Mouse (Mus musculus): ENCODE data around the gene Ggact. TPM values are rescaled to one million over a fixed set of nuclear protein-coding genes. Genes with fewer than 3 reads are reported as not detected.

Gene Ggact
- polyA plus RNA-seq, 1 experiment from 2014 or later = 4.3 TPM

GRCm38 (mm10) chr14:122888480-122888872, 25.1 kb downstream of the Ggact start:
- 94% methylated on average over 1 of the region's 1 CpGs for WGBS
- no peak for DNase-seq (ENCODE audit: low spot score)
- Histone ChIP-seq H3K27ac (no peak overlapping the region), H3K4me1 (replicated peaks) (peaks cover 9% of the 10 kb centered on the region), H3K27me3 (ENCODE audit: insufficient read depth, poor library complexity, severe bottlenecking) (no peaks in the 10 kb centered on the region), H3K4me3 (no peak overlapping the region), H3K9me3 (no peaks in the 10 kb centered on the region), H3K36me3 (0 out of 2 replicates have a peak, but pooled peaks cover 3% of the 10 kb centered on the region)

GRCm38 (mm10) chr14:122887702-122888479, 25.7 kb downstream of the Ggact start:
- 89% methylated on average over 3 of the region's 3 CpGs for WGBS
- no peak overlapping the region for H3K27ac ChIP-seq
- H3K4me1 ChIP-seq (replicated peaks) = peaks cover 15% of the 10 kb centered on the region
- DNase-seq (ENCODE audit: low spot score) = no peak
- no peaks in the 10 kb centered on the region for H3K9me3 ChIP-seq
- no peaks in the 10 kb centered on the region for H3K27me3 ChIP-seq (ENCODE audit: insufficient read depth, poor library complexity, severe bottlenecking)
- no peak overlapping the region for H3K4me3 ChIP-seq
- H3K36me3 ChIP-seq = 0 out of 2 replicates have a peak, but pooled peaks cover 3% of the 10 kb centered on the region

DNA sequence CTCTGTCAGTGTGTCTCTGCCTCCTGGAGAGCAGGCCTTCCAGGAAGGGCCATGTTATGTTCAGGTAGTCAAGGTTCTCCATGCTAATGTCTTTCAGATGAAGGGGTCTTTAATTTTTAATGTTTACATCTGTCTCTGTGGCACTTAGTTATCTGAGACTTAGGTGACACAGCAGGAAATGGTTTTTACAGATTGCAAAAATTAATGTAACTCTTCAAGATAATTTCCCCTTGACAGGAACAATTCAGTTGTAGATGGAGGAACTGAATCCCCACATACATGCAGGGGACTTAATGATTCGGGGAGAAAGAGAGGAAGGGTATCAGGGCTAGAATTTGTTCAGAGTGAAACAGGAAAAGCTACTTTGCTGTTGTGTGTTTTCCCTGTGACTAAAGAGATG, 26.3 kb downstream of the Ggact start:
- 0 out of 2 replicates have a peak, but pooled peaks cover 3% of the 10 kb centered on the region for H3K36me3 ChIP-seq
- no peak overlapping the region for H3K4me3 ChIP-seq
- no peaks in the 10 kb centered on the region for H3K9me3 ChIP-seq
- H3K4me1 ChIP-seq (replicated peaks) = peaks cover 21% of the 10 kb centered on the region
- 76% methylated on average over 1 of the region's 1 CpGs for WGBS
- no peak overlapping the region for H3K27ac ChIP-seq
- H3K27me3 ChIP-seq (ENCODE audit: insufficient read depth, poor library complexity, severe bottlenecking) = no peaks in the 10 kb centered on the region
- no peak for DNase-seq (ENCODE audit: low spot score)

- WGBS = 90% methylated on average over 7 of the region's 7 CpGs
- Histone ChIP-seq H3K36me3 (no peaks in the 10 kb centered on the region), H3K9me3 (no peaks in the 10 kb centered on the region), H3K4me3 (no peak overlapping the region), H3K27ac (no peak overlapping the region), H3K27me3 (ENCODE audit: insufficient read depth, poor library complexity, severe bottlenecking) (no peaks in the 10 kb centered on the region), H3K4me1 (replicated peaks) (peaks cover 32% of the 10 kb centered on the region)
- no peak for DNase-seq (ENCODE audit: low spot score)
Measured at GRCm38 (mm10) chr14:122885893-122886292, 27.7 kb downstream of the Ggact start.

- H3K27me3 ChIP-seq (ENCODE audit: insufficient read depth, poor library complexity, severe bottlenecking) = no peaks in the 10 kb centered on the region
- peaks cover 35% of the 10 kb centered on the region for H3K4me1 ChIP-seq (replicated peaks)
- DNase-seq (ENCODE audit: low spot score) = no peak
- WGBS = 70% methylated on average over 10 of the region's 10 CpGs
- H3K4me3 ChIP-seq = no peak overlapping the region
- H3K27ac ChIP-seq = peak overlapping the region; percentile 77
- H3K9me3 ChIP-seq = no peaks in the 10 kb centered on the region
- H3K36me3 ChIP-seq = no peaks in the 10 kb centered on the region
Measured at GRCm38 (mm10) chr14:122883821-122884584, 29.6 kb downstream of the Ggact start.

- Histone ChIP-seq H3K27me3 (ENCODE audit: insufficient read depth, poor library complexity, severe bottlenecking) (no peaks in the 10 kb centered on the region), H3K4me1 (replicated peaks) (peaks cover 35% of the 10 kb centered on the region), H3K4me3 (no peak overlapping the region), H3K36me3 (no peaks in the 10 kb centered on the region), H3K27ac (peak overlapping the region; percentile 77), H3K9me3 (no peaks in the 10 kb centered on the region)
- DNase-seq (ENCODE audit: low spot score) = no peak
- 76% methylated on average over 4 of the region's 4 CpGs for WGBS
Measured at GRCm38 (mm10) chr14:122883410-122883806, 30.1 kb downstream of the Ggact start.

DNA sequence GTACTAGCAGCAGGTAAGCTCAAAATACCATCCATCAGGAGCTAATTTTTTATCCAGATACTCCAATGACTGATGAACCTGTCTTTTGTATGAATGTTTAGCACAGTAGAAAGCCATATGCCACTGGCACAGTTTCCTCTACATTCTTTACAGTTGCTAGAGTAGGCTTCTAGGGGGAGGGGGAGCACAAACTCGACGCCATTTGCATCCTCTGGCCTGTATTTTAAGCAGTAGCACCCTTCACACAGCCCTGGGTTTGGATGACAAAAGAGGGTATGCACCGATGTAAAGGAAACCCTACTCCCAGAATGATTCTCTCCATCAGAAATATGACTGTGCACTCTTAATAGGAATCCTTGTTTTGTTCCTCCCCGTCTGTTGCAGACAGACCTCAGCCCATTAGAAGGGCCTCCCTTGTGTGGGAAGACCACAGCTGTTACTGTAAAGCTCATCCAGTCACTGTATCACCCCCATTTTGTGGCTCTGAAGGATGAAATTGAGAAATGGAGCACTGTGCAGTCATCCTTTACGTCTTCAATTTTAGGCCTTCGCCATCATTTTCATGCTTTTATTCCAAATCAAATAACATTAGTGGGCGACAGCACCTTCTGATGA, 30.7 kb downstream of the Ggact start:
- Histone ChIP-seq H3K27me3 (ENCODE audit: insufficient read depth, poor library complexity, severe bottlenecking) (no peaks in the 10 kb centered on the region), H3K4me3 (no peak overlapping the region), H3K9me3 (no peaks in the 10 kb centered on the region), H3K4me1 (replicated peaks) (peaks cover 35% of the 10 kb centered on the region), H3K27ac (peak overlapping the region; percentile 77), H3K36me3 (no peaks in the 10 kb centered on the region)
- no peak for DNase-seq (ENCODE audit: low spot score)
- WGBS = 73% methylated on average over 7 of the region's 7 CpGs

DNA sequence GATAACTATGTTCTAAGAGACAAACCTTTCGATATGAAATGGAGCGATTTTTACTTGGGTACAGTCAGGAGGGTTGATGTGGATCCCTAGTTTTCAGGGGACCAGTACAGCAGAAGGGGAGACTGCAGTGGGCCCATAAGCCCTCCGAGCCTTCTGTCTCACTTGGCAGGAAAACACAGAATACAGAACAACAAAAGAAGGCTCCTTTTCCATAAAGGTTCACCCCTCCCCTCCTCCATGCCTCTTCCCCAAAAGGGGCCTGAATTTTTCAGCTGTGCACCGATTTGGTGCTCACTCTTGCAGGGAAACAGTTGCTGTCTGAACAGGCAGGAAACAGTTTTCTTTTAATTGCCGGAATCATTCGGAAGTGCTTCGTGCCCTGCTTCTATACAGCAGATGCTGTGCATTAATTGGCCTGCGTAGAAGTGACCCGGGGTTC, 31.3 kb downstream of the Ggact start:
- Histone ChIP-seq H3K4me1 (replicated peaks) (peaks cover 35% of the 10 kb centered on the region), H3K9me3 (no peaks in the 10 kb centered on the region), H3K36me3 (no peaks in the 10 kb centered on the region), H3K4me3 (no peak overlapping the region), H3K27ac (peak overlapping the region; percentile 77), H3K27me3 (ENCODE audit: insufficient read depth, poor library complexity, severe bottlenecking) (no peaks in the 10 kb centered on the region)
- WGBS = 57% methylated on average over 9 of the region's 9 CpGs
- no peak for DNase-seq (ENCODE audit: low spot score)

DNA sequence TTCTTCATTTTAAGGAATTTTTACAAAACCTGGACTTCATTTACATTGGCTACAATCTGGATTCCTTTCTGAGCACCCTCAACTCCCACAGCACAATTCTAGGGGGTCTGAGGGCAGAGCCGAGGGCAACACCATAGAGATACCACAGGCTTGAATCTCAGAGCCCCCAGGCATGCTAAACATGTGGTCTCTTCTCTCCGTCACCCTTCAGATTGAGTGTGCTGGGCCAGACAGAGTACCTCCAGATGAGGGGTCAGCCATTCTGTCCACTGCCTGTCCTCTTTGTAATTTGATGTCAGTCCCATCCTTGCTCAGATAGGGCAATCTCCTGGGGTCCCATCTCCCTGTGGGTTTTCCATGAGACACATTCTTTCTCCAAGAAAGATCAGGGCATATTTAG, 31.9 kb downstream of the Ggact start:
- Histone ChIP-seq H3K9me3 (no peaks in the 10 kb centered on the region), H3K27me3 (ENCODE audit: insufficient read depth, poor library complexity, severe bottlenecking) (no peaks in the 10 kb centered on the region; the same call in 1 of the 2 replicates), H3K4me3 (no peak overlapping the region), H3K36me3 (no peaks in the 10 kb centered on the region), H3K4me1 (replicated peaks) (peaks cover 37% of the 10 kb centered on the region), H3K27ac (peak overlapping the region; percentile 77)
- no peak for DNase-seq (ENCODE audit: low spot score)
- WGBS = 44% methylated on average over 2 of the region's 2 CpGs

DNA sequence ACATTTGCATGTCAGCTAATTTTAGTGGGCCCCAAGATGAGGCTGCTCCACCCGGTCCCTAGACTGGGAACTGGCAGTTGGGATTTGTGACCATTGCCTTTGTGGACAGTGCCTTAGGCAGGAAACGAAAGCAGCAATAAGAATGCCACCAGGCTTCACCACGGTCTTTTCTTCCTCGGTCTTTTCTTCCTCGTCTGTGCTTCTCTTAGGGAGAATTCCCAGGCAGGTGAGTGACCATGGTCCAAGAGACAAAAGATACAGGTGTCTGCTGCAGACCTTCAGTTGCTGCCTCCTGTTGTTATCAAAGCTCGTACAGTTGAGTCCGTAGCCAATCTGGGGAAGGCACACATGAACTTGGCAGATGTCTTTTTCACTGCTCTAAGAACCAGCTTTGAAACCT, 33.3 kb downstream of the Ggact start:
- no peak for DNase-seq (ENCODE audit: low spot score)
- no peak overlapping the region for H3K27ac ChIP-seq
- no peaks in the 10 kb centered on the region; the same call in 1 of the 2 replicates for H3K27me3 ChIP-seq (ENCODE audit: insufficient read depth, poor library complexity, severe bottlenecking)
- H3K36me3 ChIP-seq = no peaks in the 10 kb centered on the region
- H3K4me3 ChIP-seq = no peak overlapping the region
- 81% methylated on average over 7 of the region's 7 CpGs for WGBS
- peaks cover 45% of the 10 kb centered on the region for H3K4me1 ChIP-seq (replicated peaks)
- no peaks in the 10 kb centered on the region for H3K9me3 ChIP-seq

DNA sequence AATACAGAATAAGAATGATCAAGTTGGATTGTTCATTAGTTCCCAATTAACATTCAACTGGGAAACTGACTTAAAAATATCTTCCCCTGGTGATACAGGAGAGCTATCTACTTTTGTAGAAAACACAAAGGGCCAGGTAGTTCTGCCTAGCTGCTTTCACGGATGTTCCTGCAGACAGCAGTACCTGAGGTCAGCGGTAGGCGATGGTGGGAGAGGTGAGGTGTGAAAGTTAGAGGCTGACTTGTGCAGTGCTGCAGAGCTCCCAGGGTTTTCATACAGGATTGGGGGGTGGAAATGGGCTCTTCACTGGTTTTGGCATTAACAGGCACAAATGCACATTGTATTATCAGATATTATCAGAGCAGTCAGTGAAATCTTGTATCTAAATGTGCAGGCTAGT, 35.8 kb downstream of the Ggact start:
- DNase-seq (ENCODE audit: low spot score) = no peak
- 85% methylated on average over 3 of the region's 3 CpGs for WGBS
- Histone ChIP-seq H3K4me3 (no peak overlapping the region), H3K4me1 (replicated peaks) (peaks cover 40% of the 10 kb centered on the region), H3K9me3 (no peaks in the 10 kb centered on the region), H3K27ac (no peak overlapping the region), H3K36me3 (no peaks in the 10 kb centered on the region), H3K27me3 (ENCODE audit: insufficient read depth, poor library complexity, severe bottlenecking) (no peaks in the 10 kb centered on the region; the same call in 1 of the 2 replicates)

GRCm38 (mm10) chr14:122876723-122877122, 36.8 kb downstream of the Ggact start:
- DNase-seq (ENCODE audit: low spot score) = no peak
- WGBS = 69% methylated on average over 7 of the region's 7 CpGs

More at GRCm38 (mm10) chr14:122876723-122877122, 36.8 kb downstream of the Ggact start:
- no peak overlapping the region for H3K27ac ChIP-seq
- no peaks in the 10 kb centered on the region; the same call in 1 of the 2 replicates for H3K27me3 ChIP-seq (ENCODE audit: insufficient read depth, poor library complexity, severe bottlenecking)
- H3K4me3 ChIP-seq = no peak overlapping the region
- no peaks in the 10 kb centered on the region for H3K36me3 ChIP-seq
- peaks cover 38% of the 10 kb centered on the region for H3K4me1 ChIP-seq (replicated peaks)
- no peaks in the 10 kb centered on the region for H3K9me3 ChIP-seq

All from hindbrain, embryonic 10.5 days (tissue).